Mouse (Mus musculus) ES-E14 (cell line): ENCODE data around the gene Dab2. TPM values are rescaled to one million over a fixed set of nuclear protein-coding genes. Genes with fewer than 3 reads are reported as not detected.

Experiments used
- DNase-seq: peaks from one replicate; pipeline ENCODE4 v3.0.0-alpha.2; 2013; ENCODE audit warnings: low read depth, low spot score
- H3K27ac ChIP-seq: 2 replicates; pipeline ENCODE4 v1.5.1; 2012; ENCODE audit warnings: low read depth, mild to moderate bottlenecking, low read length, moderate library complexity, mixed read lengths; ENCODE audit not compliant: poor library complexity, insufficient read depth, severe bottlenecking
- H3K36me3 ChIP-seq: 2 replicates; pipeline ENCODE4 v1.6.1; 2012; ENCODE audit warnings: mild to moderate bottlenecking, low read length, moderate library complexity, mixed read lengths; ENCODE audit not compliant: control insufficient read depth, poor library complexity, insufficient read depth, severe bottlenecking
- H3K4me1 ChIP-seq, 2 experiments: fragments of 150-350 bp in 1 of 2; sonication (generic) in 1 of 2; 2 replicates each; pipeline ENCODE4 v1.6.1; 2012; ENCODE audit warnings: low read length in 2 of 2, mild to moderate bottlenecking in 1 of 2, mixed read lengths in 1 of 2; ENCODE audit not compliant: control insufficient read depth in 2 of 2, insufficient read depth in 2 of 2, poor library complexity in 1 of 2
- H3K4me3 ChIP-seq, 2 experiments: fragments of 150-350 bp in 1 of 2; sonication (generic) in 1 of 2; 2 replicates each; pipeline ENCODE4 v1.5.1; 2012; ENCODE audit warnings: low read length in 2 of 2, low read depth in 1 of 2, mild to moderate bottlenecking in 1 of 2, mixed read lengths in 1 of 2; ENCODE audit not compliant: insufficient read depth in 1 of 2, poor library complexity in 1 of 2, severe bottlenecking in 1 of 2
- H3K9ac ChIP-seq: 2 replicates; pipeline ENCODE4 v1.6.1; 2012; ENCODE audit warnings: low read depth, mild to moderate bottlenecking, low read length, mixed read lengths; ENCODE audit not compliant: poor library complexity, insufficient read depth, severe bottlenecking
- H3K9me3 ChIP-seq: fragments of 150-350 bp; sonication (generic); 2 replicates; pipeline ENCODE4 v1.6.1; 2012; ENCODE audit warnings: low read depth, mild to moderate bottlenecking, low read length; ENCODE audit not compliant: control insufficient read depth, insufficient read depth
- CHD2 ChIP-seq: IDR thresholded peaks from 2 replicates; pipeline ENCODE4 v1.6.1; 2014; ENCODE audit warnings: mild to moderate bottlenecking, low read depth, low read length, inconsistent platforms
- HCFC1 ChIP-seq: IDR thresholded peaks from 2 replicates; pipeline ENCODE4 v1.6.1; 2012; ENCODE audit warnings: low read length, inconsistent platforms, borderline replicate concordance; ENCODE audit not compliant: insufficient read depth
- MAFK ChIP-seq: IDR thresholded peaks from 2 replicates; pipeline ENCODE4 v1.6.1; 2014; ENCODE audit warnings: mild to moderate bottlenecking, low read depth, low read length, inconsistent platforms; ENCODE audit not compliant: insufficient read depth
- ZC3H11A ChIP-seq: IDR thresholded peaks from 2 replicates; pipeline ENCODE4 v1.6.1; 2012; ENCODE audit warnings: low read depth, mild to moderate bottlenecking, inconsistent platforms, low read length, borderline replicate concordance
- ZNF384 ChIP-seq: IDR thresholded peaks from 2 replicates; pipeline ENCODE4 v1.6.1; 2012; ENCODE audit warnings: low read depth, low read length, inconsistent platforms
- in situ Hi-C, 2 experiments: fragments of 600-800 bp; cut with MboI; formaldehyde crosslinking; loops; one replicate each; pipeline ENCODE4 v1.15.1; 2025; ENCODE audit warnings: low sequenced_read_pairs in 2 of 2, inconsistent platforms in 1 of 2; ENCODE audit not compliant: unreplicated experiment in 2 of 2
- total RNA-seq: library from RNA; depleted of rRNA; stranded (reverse); fragments of 300-350 nt; gene quantifications from 2 replicates; pipeline ENCODE4 v1.2.3, GENCODE M21; 2012; rRNA removed

Dab2 gene
- 2.3 and 11.5 TPM in 2 replicates for total RNA-seq

- Histone ChIP-seq H3K9ac (no peak within 1 kb of the TSS), H3K4me3 (no peak within 1 kb of the TSS), H3K36me3 (no peaks in the 10 kb centered on the region), H3K4me1 (no peaks in the 10 kb centered on the region), H3K27ac (no peak within 1 kb of the TSS), H3K9me3 (no peaks in the 10 kb centered on the region)
- no peak for DNase-seq
- TF ChIP-seq ZC3H11A (no peak), ZNF384 (no peak), CHD2 (no peak), MAFK (no peak)
- in situ Hi-C loops: no loop called here
Measured at GRCm38 (mm10) chr15:6299554-6299953, at the start of gene Dab2. Gene Dab2 (plus strand): TSS chr15:6299788.

DNA sequence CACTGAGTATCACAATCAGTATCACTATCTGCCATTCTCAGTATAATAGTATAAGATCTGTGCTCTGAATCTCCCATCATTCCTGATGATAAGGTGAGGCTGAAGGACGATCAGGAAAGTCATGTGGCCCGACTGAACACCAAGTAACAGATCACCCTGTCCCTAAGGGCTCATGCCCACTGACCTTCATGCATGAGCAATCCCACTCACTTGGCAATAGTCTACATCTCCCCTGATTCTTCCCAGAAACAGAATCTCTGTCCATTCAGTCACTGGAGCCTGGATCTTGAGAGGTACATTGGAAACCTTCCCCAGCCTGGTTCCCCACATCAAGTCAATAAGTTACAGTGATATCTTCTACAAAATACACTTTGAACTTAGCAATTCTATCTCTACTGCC lies 46.1 kb upstream of the Dab2 start:
- H3K27ac ChIP-seq: no peak overlapping the region
- no peak overlapping the region for H3K9ac ChIP-seq
- H3K36me3 ChIP-seq: no peaks in the 10 kb centered on the region
- no peak overlapping the region for H3K4me3 ChIP-seq
- no peaks in the 10 kb centered on the region for H3K4me1 ChIP-seq
- no peak for TF ChIP-seq ZNF384
- no peak for DNase-seq
- no peaks in the 10 kb centered on the region for H3K9me3 ChIP-seq
- in situ Hi-C loops: no loop called here

GRCm38 (mm10) chr15:6254383-6254782 lies 45.2 kb upstream of the Dab2 start:
- in situ Hi-C loops: no loop called here
- no peak for DNase-seq
- H3K9ac ChIP-seq: no peak overlapping the region
- H3K36me3 ChIP-seq: no peaks in the 10 kb centered on the region
- H3K4me1 ChIP-seq: no peaks in the 10 kb centered on the region
- no peak overlapping the region for H3K27ac ChIP-seq
- H3K4me3 ChIP-seq: no peak overlapping the region
- no peak for TF ChIP-seq ZC3H11A
- no peaks in the 10 kb centered on the region for H3K9me3 ChIP-seq

- in situ Hi-C loops: no loop called here
- peaks cover 0 to 3% of the 10 kb centered on the region in 2 experiments; a peak in 1 of 4 replicates for H3K4me1 ChIP-seq
- TF ChIP-seq MAFK (no peak), ZC3H11A (no peak), ZNF384 (no peak), CHD2 (no peak), HCFC1 (no peak)
Measured at GRCm38 (mm10) chr15:6257049-6257448, 42.5 kb upstream of the Dab2 start.

DNA sequence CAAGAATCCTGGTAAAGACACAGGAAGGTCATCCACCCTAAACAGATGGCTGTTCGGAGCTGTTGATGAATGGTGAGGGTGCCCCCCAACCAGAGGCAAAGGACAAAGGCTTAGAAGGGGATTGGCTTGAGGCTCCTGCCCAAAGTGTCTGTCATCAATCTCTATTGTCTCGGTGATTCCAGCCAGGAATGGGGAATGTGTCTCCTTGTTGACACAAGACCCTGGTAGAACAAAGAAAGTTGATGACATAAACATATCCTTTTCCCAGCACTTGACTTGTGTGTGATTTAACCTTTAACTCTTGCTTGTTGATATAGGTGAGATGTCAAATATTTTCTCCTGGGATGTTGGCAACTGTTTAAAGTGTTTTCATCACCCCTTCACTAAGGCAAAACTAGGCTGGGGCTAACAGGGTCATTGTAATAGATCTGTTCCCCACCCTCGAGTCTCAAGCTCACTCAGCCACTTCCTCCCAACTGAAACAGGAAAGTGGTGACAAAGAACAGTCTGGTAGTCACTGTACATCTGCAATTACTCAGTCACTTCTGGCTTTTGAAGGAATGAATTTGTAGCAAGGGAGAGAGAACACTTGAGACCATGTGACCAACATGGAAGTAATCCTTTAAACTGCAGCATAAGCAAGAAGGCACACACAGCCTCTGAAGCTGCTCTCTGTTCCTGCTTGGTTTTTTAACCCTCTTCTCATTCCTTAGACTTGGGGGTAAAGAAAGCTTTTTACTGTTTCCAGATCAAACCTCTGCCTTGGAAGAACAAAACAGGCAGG lies 39.4 kb upstream of the Dab2 start:
- in situ Hi-C loops: no loop called here
- H3K27ac ChIP-seq: no peak overlapping the region
- no peaks in the 10 kb centered on the region for H3K36me3 ChIP-seq

More at GRCm38 (mm10) chr15:6257049-6257448, 42.5 kb upstream of the Dab2 start:
- no peak overlapping the region for H3K4me3 ChIP-seq
- H3K9me3 ChIP-seq: no peaks in the 10 kb centered on the region
- H3K9ac ChIP-seq: no peak overlapping the region
- no peak overlapping the region for H3K27ac ChIP-seq
- no peak for DNase-seq
- H3K36me3 ChIP-seq: no peaks in the 10 kb centered on the region

More for the DNA sequence above, 39.4 kb upstream of the Dab2 start:
- peak; percentile 50 for TF ChIP-seq MAFK
- no peak for TF ChIP-seq ZC3H11A
- Histone ChIP-seq H3K4me3 (no peak overlapping the region), H3K9me3 (no peaks in the 10 kb centered on the region), H3K9ac (no peak overlapping the region), H3K4me1 (peaks cover 0 to 3% of the 10 kb centered on the region in 2 experiments; a peak in 1 of 4 replicates)
- DNase-seq: no peak
